Mouse (Mus musculus): ENCODE results near the gene Mrpl36. TPM values are rescaled to one million over a fixed set of nuclear protein-coding genes. Genes with fewer than 3 reads are reported as not detected.

Gene Mrpl36
- polyA plus RNA-seq, 1 experiment from 2014 or later, result 94.1 TPM

DNA sequence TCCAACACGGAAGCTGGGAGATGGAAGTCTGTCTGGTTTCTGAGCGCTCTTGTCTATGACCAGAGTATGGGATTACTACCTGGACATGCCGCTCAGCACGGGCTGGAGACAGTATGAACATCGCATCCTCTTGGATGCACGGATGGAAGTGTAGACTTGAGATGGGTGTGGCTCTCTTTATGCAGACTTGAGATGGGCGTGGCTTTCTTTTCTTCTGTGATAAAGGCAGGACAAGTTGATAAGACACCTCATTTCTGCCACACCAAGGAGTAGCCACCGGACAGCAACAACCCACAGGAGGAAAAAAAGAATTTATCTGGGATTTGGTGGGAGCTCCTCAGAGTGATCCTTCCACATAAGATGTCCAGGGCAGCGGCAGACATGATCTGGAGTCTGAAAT lies 22.4 kb downstream of the Mrpl36 start:
- no peak for DNase-seq (ENCODE audit: low spot score)
- 86% methylated on average over 9 of the region's 9 CpGs for WGBS
- Histone ChIP-seq H3K4me1 (peaks cover 4% of the 10 kb centered on the region; the same call in 1 of the 2 replicates), H3K4me3 (no peak overlapping the region), H3K27me3 (ENCODE audit: low read depth, poor library complexity, severe bottlenecking) (0 out of 2 replicates have a peak, but pooled peaks cover 3% of the 10 kb centered on the region), H3K9me3 (replicated peaks) (no peaks in the 10 kb centered on the region), H3K36me3 (no peaks in the 10 kb centered on the region), H3K27ac (no peak overlapping the region)

DNA sequence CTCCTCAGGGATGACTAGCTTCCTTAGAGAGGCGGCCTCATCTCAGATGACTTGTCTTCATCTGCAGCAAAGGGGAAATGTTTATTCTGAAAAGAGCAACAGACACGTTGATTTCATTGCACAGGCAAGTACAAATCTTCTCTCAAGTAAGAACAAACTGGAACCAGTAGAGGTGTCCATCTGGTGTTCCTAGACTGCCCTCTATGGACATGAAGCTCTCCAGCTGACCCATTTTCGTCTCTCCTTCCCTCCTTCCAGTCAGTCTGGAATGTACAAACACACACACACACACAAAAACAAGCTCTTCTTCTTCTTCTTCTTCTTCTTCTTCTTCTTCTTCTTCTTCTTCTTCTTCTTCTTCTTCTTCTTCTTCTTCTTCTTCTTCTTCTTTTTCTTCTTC lies 23.6 kb downstream of the Mrpl36 start:
- H3K27me3 ChIP-seq (ENCODE audit: low read depth, poor library complexity, severe bottlenecking), result 0 out of 2 replicates have a peak, but pooled peaks cover 3% of the 10 kb centered on the region
- 69% methylated on average over 3 of the region's 3 CpGs for WGBS
- no peak overlapping the region for H3K27ac ChIP-seq
- no peaks in the 10 kb centered on the region for H3K36me3 ChIP-seq
- no peak overlapping the region for H3K4me3 ChIP-seq
- DNase-seq (ENCODE audit: low spot score), result no peak
- H3K9me3 ChIP-seq (replicated peaks), result no peaks in the 10 kb centered on the region
- H3K4me1 ChIP-seq, result no peaks in the 10 kb centered on the region

DNA sequence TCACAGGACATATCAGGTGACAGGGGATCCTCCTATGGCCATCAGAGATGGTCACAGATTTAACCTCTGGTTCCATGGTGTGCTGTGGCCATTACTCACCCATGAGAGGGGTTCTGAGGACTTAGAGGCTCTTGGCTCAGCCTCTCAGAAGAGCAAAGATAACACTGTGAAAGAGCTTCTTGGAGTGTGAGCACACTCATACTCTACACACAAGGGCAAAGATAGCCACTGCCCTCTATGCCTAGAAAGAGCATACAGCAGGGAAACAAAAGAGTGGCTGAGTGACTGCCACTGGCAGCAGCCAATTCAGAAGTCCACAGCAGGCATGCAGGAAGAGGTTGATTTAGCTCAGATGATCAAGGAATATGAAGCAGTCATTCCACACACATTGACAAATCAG lies 24.2 kb downstream of the Mrpl36 start:
- no peaks in the 10 kb centered on the region for H3K4me1 ChIP-seq
- 0 out of 2 replicates have a peak, but pooled peaks cover 3% of the 10 kb centered on the region for H3K27me3 ChIP-seq (ENCODE audit: low read depth, poor library complexity, severe bottlenecking)
- DNase-seq (ENCODE audit: low spot score), result no peak
- no peak overlapping the region for H3K27ac ChIP-seq
- no peaks in the 10 kb centered on the region for H3K9me3 ChIP-seq (replicated peaks)
- H3K36me3 ChIP-seq, result no peaks in the 10 kb centered on the region
- no peak overlapping the region for H3K4me3 ChIP-seq

DNA sequence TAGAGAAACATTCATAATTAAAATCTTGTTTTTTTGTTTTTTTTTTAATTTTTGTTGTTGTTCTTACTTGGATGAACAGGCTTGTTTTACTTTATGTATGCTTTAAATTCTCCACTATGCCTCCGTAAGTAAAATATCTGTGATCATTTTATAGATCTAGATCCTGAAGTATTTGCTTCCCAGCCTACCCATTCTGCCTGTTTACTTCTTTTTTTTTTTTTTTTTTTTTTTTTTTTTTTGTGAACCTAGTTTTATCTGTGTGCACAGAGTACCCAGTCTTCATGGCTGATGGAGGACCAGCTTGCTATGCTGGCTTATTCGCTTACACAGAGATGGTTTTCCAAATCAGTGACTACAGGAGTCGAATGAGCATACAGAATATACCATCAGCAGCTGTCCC lies 28.8 kb downstream of the Mrpl36 start:
- Histone ChIP-seq H3K27me3 (ENCODE audit: low read depth, poor library complexity, severe bottlenecking) (0 out of 2 replicates have a peak, but pooled peaks cover 3% of the 10 kb centered on the region), H3K9me3 (replicated peaks) (no peaks in the 10 kb centered on the region), H3K4me3 (no peak overlapping the region), H3K36me3 (no peaks in the 10 kb centered on the region), H3K4me1 (no peaks in the 10 kb centered on the region), H3K27ac (no peak overlapping the region)
- no peak for DNase-seq (ENCODE audit: low spot score)
- WGBS, result 91% methylated on average over 3 of the region's 3 CpGs

DNA sequence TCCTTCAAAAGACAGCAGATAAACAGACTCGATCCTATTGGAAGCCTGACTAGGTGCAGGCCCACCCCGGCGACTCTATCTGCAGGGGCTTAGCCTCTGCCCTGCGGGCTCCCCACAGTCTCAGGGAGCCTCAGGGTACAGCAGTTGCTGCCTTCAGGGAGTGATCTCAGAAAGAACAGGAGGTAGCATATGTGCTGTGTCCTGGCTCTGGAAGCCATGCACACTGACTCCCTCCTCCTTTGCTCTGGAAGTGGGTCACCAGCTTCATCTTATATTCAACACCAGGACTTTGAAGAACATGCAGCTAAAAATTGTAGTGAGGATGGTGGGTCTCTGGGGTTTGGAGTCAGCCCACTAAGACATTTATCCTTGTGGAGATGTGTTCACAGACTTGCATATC lies 45.1 kb downstream of the Mrpl36 start:
- Histone ChIP-seq H3K4me1 (no peaks in the 10 kb centered on the region), H3K27me3 (ENCODE audit: low read depth, poor library complexity, severe bottlenecking) (no peaks in the 10 kb centered on the region), H3K4me3 (no peak overlapping the region), H3K36me3 (no peaks in the 10 kb centered on the region), H3K9me3 (replicated peaks) (no peaks in the 10 kb centered on the region), H3K27ac (no peak overlapping the region)
- WGBS, result 82% methylated on average over 4 of the region's 4 CpGs
- DNase-seq (ENCODE audit: low spot score), result no peak

DNA sequence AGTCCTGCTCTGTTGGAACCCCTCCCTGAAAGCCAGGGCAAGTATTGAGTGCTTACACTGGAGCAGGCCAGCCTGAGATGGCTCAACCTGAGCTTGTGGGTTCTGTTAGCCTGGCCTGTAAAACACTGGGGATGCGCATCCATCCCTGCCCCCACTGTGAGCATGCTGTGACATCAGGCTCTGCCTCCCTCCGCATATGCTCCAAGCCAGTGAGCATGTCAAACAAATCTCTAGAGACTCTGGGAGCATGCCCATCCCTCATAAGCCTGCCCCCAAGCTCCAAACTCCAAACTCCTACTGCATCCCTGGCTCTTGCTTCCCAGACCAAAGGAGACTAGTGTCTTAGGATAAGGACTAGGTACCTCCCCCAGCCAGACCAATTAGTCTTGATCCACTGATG lies 46.3 kb downstream of the Mrpl36 start:
- Histone ChIP-seq H3K27ac (no peak overlapping the region), H3K4me1 (no peaks in the 10 kb centered on the region), H3K36me3 (no peaks in the 10 kb centered on the region), H3K27me3 (ENCODE audit: low read depth, poor library complexity, severe bottlenecking) (no peaks in the 10 kb centered on the region), H3K4me3 (no peak overlapping the region), H3K9me3 (replicated peaks) (no peaks in the 10 kb centered on the region)
- no peak for DNase-seq (ENCODE audit: low spot score)
- 76% methylated on average over 2 of the region's 2 CpGs for WGBS

DNA sequence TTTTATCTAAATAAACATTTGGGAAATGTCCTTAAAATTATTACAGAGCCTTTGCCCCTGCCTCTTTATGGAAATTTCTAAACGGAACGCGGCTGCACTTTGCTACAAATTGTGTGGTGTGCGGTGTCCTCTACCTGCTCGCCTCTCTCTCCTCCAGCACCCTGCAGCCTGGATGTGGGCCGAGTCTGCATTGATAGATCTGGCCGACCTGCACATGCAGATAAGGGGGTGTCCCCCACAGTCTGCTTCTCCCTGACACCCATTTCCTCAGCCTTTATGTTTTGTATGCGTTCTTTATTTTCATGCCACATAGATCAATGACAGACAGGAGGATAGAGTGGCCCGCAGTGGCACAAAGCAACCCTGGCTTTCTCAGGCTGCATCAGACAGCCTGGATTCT lies 49.3 kb downstream of the Mrpl36 start:
- no peak overlapping the region for H3K4me3 ChIP-seq
- H3K36me3 ChIP-seq, result no peaks in the 10 kb centered on the region
- DNase-seq (ENCODE audit: low spot score), result no peak
- 90% methylated on average over 9 of the region's 9 CpGs for WGBS
- H3K27ac ChIP-seq, result no peak overlapping the region
- peaks cover 4% of the 10 kb centered on the region for H3K4me1 ChIP-seq
- H3K27me3 ChIP-seq (ENCODE audit: low read depth, poor library complexity, severe bottlenecking), result no peaks in the 10 kb centered on the region
- no peaks in the 10 kb centered on the region for H3K9me3 ChIP-seq (replicated peaks)

Other genes starting within 250 kb of the Mrpl36 start
- gene Irx4, start 68.0 kb upstream of the Mrpl36 start, polyA plus RNA-seq (2016; fragmentation: Nextera tagmentation; extraction: Ambion mirVana), result 2.3 and 3.8 TPM in 2 replicates
- gene Ndufs6, start within 50 bp of the Mrpl36 start, polyA plus RNA-seq (2016; fragmentation: Nextera tagmentation; extraction: Ambion mirVana), result 398 and 399 TPM in 2 replicates
- gene Lpcat1, start 138.7 kb downstream of the Mrpl36 start, polyA plus RNA-seq (2016; fragmentation: Nextera tagmentation; extraction: Ambion mirVana), result 51.5 and 56.7 TPM in 2 replicates
- not detected in 2 replicates for gene Slc6a3, start 208.2 kb downstream of the Mrpl36 start, polyA plus RNA-seq (2016; fragmentation: Nextera tagmentation; extraction: Ambion mirVana)